Mouse (Mus musculus): ENCODE measurements around the gene Olfr101.

DNA sequence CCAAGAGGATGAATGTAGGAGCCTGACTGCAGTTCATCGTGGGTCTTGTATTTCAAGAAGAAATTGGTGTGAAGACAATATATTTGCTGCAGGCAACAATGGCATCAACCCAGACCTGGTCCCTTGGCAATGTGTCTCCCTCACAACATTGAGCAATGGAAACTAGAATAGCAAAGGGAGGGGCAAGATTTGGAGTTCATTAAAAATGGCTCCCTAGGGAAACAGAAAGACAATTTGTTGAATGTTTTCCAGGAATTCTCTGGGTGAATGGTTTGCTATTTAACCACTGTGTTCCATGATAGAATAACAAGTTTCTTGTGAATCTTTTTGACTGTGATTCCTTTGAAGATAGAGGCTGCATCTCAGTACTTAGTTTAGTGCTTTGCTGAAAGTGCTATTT, 40.5 kb downstream of the Olfr101 start, which contains the start of gene Olfr98:
- TF ChIP-seq CTCF (IDR thresholded peaks at IDR 0.05; ENCODE audit: extremely low read depth, insufficient read depth, insufficient read length, insufficient replicate concordance) = no peak
- TF ChIP-seq POLR2A (IDR thresholded peaks at IDR 0.05; ENCODE audit: low read depth, low read length) = no peak
